Mouse (Mus musculus): ENCODE results near the gene Scgb1b3. TPM values are rescaled to one million over a fixed set of nuclear protein-coding genes. Genes with fewer than 3 reads are reported as not detected.

The Scgb1b3 gene
- total RNA-seq (2014; rRNA removed), result not detected in 2 replicates
- polyA plus RNA-seq (2015; fragmentation: Nextera tagmentation; extraction: Ambion mirVana), result not detected in 2 replicates

DNA sequence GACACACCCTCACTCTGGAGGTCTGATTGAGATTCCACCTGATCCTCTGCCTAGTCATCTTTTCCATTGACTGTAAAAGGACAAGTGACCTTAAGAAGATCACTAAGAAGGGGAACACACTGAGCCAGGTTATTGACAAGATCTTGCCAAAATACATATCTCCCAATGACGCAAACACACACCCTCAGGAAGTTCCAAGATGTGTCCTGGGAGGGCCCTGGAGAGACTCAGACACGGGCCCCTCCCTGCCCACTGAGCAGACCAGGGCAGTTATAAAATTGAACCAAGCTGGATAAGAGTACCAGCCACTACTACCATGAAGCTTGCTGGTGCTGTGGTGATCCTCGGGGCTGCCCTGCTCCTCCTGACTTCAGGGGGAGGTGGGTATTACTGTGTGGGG lies at the start of gene Scgb1b3:
Gene Scgb1b3 (plus strand): TSS at position 301 of the 400 bp plus-strand sequence.
- H3K9me3 ChIP-seq (ENCODE audit: low read length), result peaks cover 28% of the 10 kb centered on the region
- H3K4me2 ChIP-seq (ENCODE audit: low read depth), result no peak within 1 kb of the TSS
- H3K27ac ChIP-seq (ENCODE audit: low read depth, low read length), result no peak within 1 kb of the TSS
- DNase-seq, result no peak
- H3K4me1 ChIP-seq (ENCODE audit: insufficient read depth), result no peaks in the 10 kb centered on the region
- WGBS, result 76% methylated on average over 3 of the region's 3 CpGs
- no peaks in the 10 kb centered on the region for H3K36me3 ChIP-seq (ENCODE audit: insufficient read depth)
- no peak within 1 kb of the TSS for H3K4me3 ChIP-seq (ENCODE audit: low read depth, low read length)
- no peaks in the 10 kb centered on the region for H3K27me3 ChIP-seq (ENCODE audit: insufficient read depth, low read length)
- no peak for TF ChIP-seq CTCF (IDR thresholded peaks at IDR 0.05; ENCODE audit: low read depth)
- ATAC-seq, result no peak
- H3K9ac ChIP-seq, result no peak within 1 kb of the TSS

DNA sequence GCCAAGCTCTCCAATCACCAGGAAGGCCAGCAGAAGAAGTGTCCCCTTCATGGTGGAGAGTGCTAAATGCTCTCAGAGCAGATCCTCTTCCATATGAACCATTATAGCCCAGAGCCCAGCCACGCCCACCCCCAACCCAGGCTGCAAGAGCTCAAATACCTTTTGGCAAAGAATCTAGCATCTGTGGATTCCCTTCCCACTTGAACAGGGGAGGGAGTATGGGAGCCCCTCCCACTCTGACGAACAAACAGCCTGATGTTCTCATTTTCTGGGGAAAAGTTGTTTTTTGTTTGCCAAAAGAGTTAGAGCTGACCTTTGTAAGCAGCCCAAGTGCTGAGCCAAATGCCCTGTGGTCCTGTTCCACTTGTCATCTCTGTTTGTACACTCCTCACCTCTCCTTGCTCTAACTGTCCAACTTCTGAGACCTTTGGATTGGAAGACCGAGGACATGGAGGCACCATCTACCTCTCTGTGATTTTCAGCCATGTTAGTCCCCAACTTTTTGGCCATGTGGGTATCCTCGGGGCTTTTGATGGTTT lies 13.3 kb upstream of the Scgb1b3 start, which contains the start of gene Scgb2b3:
Gene Scgb2b3 (minus strand): TSS at position 51 of the 539 bp plus-strand sequence.
- H3K36me3 ChIP-seq (ENCODE audit: insufficient read depth), result no peaks in the 10 kb centered on the region
- H3K9me3 ChIP-seq (ENCODE audit: low read length), result peaks cover 9% of the 10 kb centered on the region; the same call in 1 of the 2 replicates
- H3K27me3 ChIP-seq (ENCODE audit: insufficient read depth, low read length), result no peaks in the 10 kb centered on the region
- no peaks in the 10 kb centered on the region for H3K4me1 ChIP-seq (ENCODE audit: insufficient read depth)
- DNase-seq, result no peak
- H3K9ac ChIP-seq, result no peak within 1 kb of the TSS
- ATAC-seq, result no peak
- no peak within 1 kb of the TSS for H3K4me3 ChIP-seq (ENCODE audit: low read depth, low read length)
- H3K4me2 ChIP-seq (ENCODE audit: low read depth), result no peak within 1 kb of the TSS
- TF ChIP-seq CTCF (IDR thresholded peaks at IDR 0.05; ENCODE audit: low read depth), result no peak
- no peak within 1 kb of the TSS for H3K27ac ChIP-seq (ENCODE audit: low read depth, low read length)
- 62% methylated on average over 4 of the region's 4 CpGs for WGBS

Other genes with a start within 250 kb of the Scgb1b3 start
- gene Scn1b, start 248.6 kb upstream of the Scgb1b3 start, total RNA-seq (2014; rRNA removed), result 26.7 and 38.0 TPM in 2 replicates
- gene Scn1b, start 248.6 kb upstream of the Scgb1b3 start, polyA plus RNA-seq (2015; fragmentation: Nextera tagmentation; extraction: Ambion mirVana), result 24.4 and 29.8 TPM in 2 replicates
- 244 and 265 TPM in 2 replicates for gene Gramd1a, start 219.7 kb upstream of the Scgb1b3 start, total RNA-seq (2014; rRNA removed)
- gene Gramd1a, start 219.7 kb upstream of the Scgb1b3 start, polyA plus RNA-seq (2015; fragmentation: Nextera tagmentation; extraction: Ambion mirVana), result 176 and 178 TPM in 2 replicates
- not detected in 2 replicates for gene Scgb2b2, start 85.1 kb upstream of the Scgb1b3 start, total RNA-seq (2014; rRNA removed)
- not detected in 2 replicates for gene Scgb2b2, start 85.1 kb upstream of the Scgb1b3 start, polyA plus RNA-seq (2015; fragmentation: Nextera tagmentation; extraction: Ambion mirVana)
- not detected in 2 replicates for gene Scgb1b2, start 83.8 kb upstream of the Scgb1b3 start, total RNA-seq (2014; rRNA removed)
- not detected in 2 replicates for gene Scgb1b2, start 83.8 kb upstream of the Scgb1b3 start, polyA plus RNA-seq (2015; fragmentation: Nextera tagmentation; extraction: Ambion mirVana)
- not detected in 2 replicates for gene Scgb2b3, start 13.5 kb upstream of the Scgb1b3 start, total RNA-seq (2014; rRNA removed)
- gene Scgb2b3, start 13.5 kb upstream of the Scgb1b3 start, polyA plus RNA-seq (2015; fragmentation: Nextera tagmentation; extraction: Ambion mirVana), result not detected in 2 replicates